Mouse (Mus musculus): Measurements from ENCODE around the gene Cym.

Gene Cym

GRCm38 (mm10) chr3:107225820-107226219 is 4.3 kb upstream of the Cym start:
- DNase-seq (ENCODE audit: low read depth in 2 of 2, low spot score in 2 of 2): no peak

GRCm38 (mm10) chr3:107223230-107223629 is 1.7 kb upstream of the Cym start:
- DNase-seq (ENCODE audit: low read depth in 2 of 2, low spot score in 2 of 2): no peak

- DNase-seq (ENCODE audit: low read depth in 2 of 2, low spot score in 2 of 2): no peak
These were observed 3.0 kb downstream of the Cym start for GRCm38 (mm10) chr3:107218572-107218971.

- no peak for DNase-seq (ENCODE audit: low read depth in 2 of 2, low spot score in 2 of 2)
These were observed 4.4 kb downstream of the Cym start for GRCm38 (mm10) chr3:107217101-107217480.

GRCm38 (mm10) chr3:107216400-107217100 is 5.0 kb downstream of the Cym start:
- DNase-seq (ENCODE audit: low read depth in 2 of 2, low spot score in 2 of 2): no peak

- DNase-seq (ENCODE audit: low read depth in 2 of 2, low spot score in 2 of 2): no peak
These were observed 6.9 kb downstream of the Cym start for GRCm38 (mm10) chr3:107214606-107215005.

GRCm38 (mm10) chr3:107207625-107208253 is 13.8 kb downstream of the Cym start:
- no peak for DNase-seq (ENCODE audit: low read depth in 2 of 2, low spot score in 2 of 2)

- DNase-seq (ENCODE audit: low read depth in 2 of 2, low spot score in 2 of 2): no peak
These were observed 14.9 kb downstream of the Cym start for GRCm38 (mm10) chr3:107206490-107207150.

GRCm38 (mm10) chr3:107205994-107206393 is 15.5 kb downstream of the Cym start:
- peak; percentile 55 to 65 for DNase-seq (ENCODE audit: low read depth in 2 of 2, low spot score in 2 of 2)

- no peak for DNase-seq (ENCODE audit: low read depth in 2 of 2, low spot score in 2 of 2)
These were observed 16.4 kb downstream of the Cym start for GRCm38 (mm10) chr3:107205170-107205569.

- DNase-seq (ENCODE audit: low read depth in 2 of 2, low spot score in 2 of 2): no peak
These were observed 17.1 kb downstream of the Cym start for GRCm38 (mm10) chr3:107204413-107204812.

GRCm38 (mm10) chr3:107201310-107202180 is 20.0 kb downstream of the Cym start:
- no peak for DNase-seq (ENCODE audit: low read depth in 2 of 2, low spot score in 2 of 2)

- DNase-seq (ENCODE audit: low read depth in 2 of 2, low spot score in 2 of 2): peak; percentile 19 to 35
These were observed 33.2 kb downstream of the Cym start for GRCm38 (mm10) chr3:107188226-107188899.

- DNase-seq (ENCODE audit: low read depth in 2 of 2, low spot score in 2 of 2): no peak
These were observed 34.5 kb downstream of the Cym start for GRCm38 (mm10) chr3:107187022-107187421.

- peak; percentile 18 to 37 for DNase-seq (ENCODE audit: low read depth in 2 of 2, low spot score in 2 of 2)
These were observed 35.9 kb downstream of the Cym start for GRCm38 (mm10) chr3:107185597-107185996.

- DNase-seq (ENCODE audit: low read depth in 2 of 2, low spot score in 2 of 2): no peak
These were observed 38.4 kb downstream of the Cym start for GRCm38 (mm10) chr3:107183178-107183577.

GRCm38 (mm10) chr3:107182756-107183155 is 38.8 kb downstream of the Cym start, which contains the start of gene Kcna10:
Gene Kcna10, plus strand, starts transcription at chr3:107183056.
- no peak for DNase-seq (ENCODE audit: low read depth in 2 of 2, low spot score in 2 of 2)

- no peak for DNase-seq (ENCODE audit: low read depth in 2 of 2, low spot score in 2 of 2)
These were observed 40.7 kb downstream of the Cym start for GRCm38 (mm10) chr3:107180860-107181259.

- DNase-seq (ENCODE audit: low read depth in 2 of 2, low spot score in 2 of 2): no peak
These were observed 45.0 kb downstream of the Cym start for GRCm38 (mm10) chr3:107176501-107176900.

GRCm38 (mm10) chr3:107175486-107175885 is 46.0 kb downstream of the Cym start:
- DNase-seq (ENCODE audit: low read depth in 2 of 2, low spot score in 2 of 2): no peak

GRCm38 (mm10) chr3:107172556-107172955 is 49.0 kb downstream of the Cym start:
- no peak for DNase-seq (ENCODE audit: low read depth in 2 of 2, low spot score in 2 of 2)

All from CD8-positive naive resting alpha-beta T cell, adult 2 months (primary cell).